Mouse (Mus musculus): ENCODE results near the gene Zg16. TPM values are rescaled to one million over a fixed set of nuclear protein-coding genes. Genes with fewer than 3 reads are reported as not detected.

Gene Zg16
- polyA plus RNA-seq, 1 experiment from 2014 or later, result not detected

- Histone ChIP-seq H3K27me3 (ENCODE audit: control insufficient read depth, insufficient read depth, low read length) (no peaks in the 10 kb centered on the region), H3K27ac (ENCODE audit: low read depth, low read length) (no peak overlapping the region), H3K4me2 (ENCODE audit: low read depth) (no peak overlapping the region), H3K4me1 (ENCODE audit: control insufficient read depth, insufficient read depth, low read length) (peaks cover 5% of the 10 kb centered on the region; the same call in 1 of the 2 replicates), H3K4me3 (ENCODE audit: low read depth, low read length) (no peak overlapping the region), H3K36me3 (ENCODE audit: control insufficient read depth, insufficient read depth, low read length) (no peaks in the 10 kb centered on the region), H3K9ac (ENCODE audit: low read length) (no peak overlapping the region), H3K9me3 (ENCODE audit: control insufficient read depth, low read length) (no peaks in the 10 kb centered on the region)
- WGBS, result 79% methylated on average over 2 of the region's 2 CpGs
- ATAC-seq (ENCODE audit: insufficient read depth, low FRiP score, low TSS enrichment) (no peak), DNase-seq (ENCODE audit: low spot score) (no peak)
These were observed 2.3 kb downstream of the Zg16 start for GRCm38 (mm10) chr7:127084794-127085193.

GRCm38 (mm10) chr7:127083689-127084088, 3.4 kb downstream of the Zg16 start:
- Histone ChIP-seq H3K4me1 (ENCODE audit: control insufficient read depth, insufficient read depth, low read length) (no peaks in the 10 kb centered on the region), H3K36me3 (ENCODE audit: control insufficient read depth, insufficient read depth, low read length) (no peaks in the 10 kb centered on the region), H3K4me2 (ENCODE audit: low read depth) (no peak overlapping the region), H3K27ac (ENCODE audit: low read depth, low read length) (no peak overlapping the region), H3K4me3 (ENCODE audit: low read depth, low read length) (no peak overlapping the region), H3K9ac (ENCODE audit: low read length) (no peak overlapping the region), H3K27me3 (ENCODE audit: control insufficient read depth, insufficient read depth, low read length) (no peaks in the 10 kb centered on the region), H3K9me3 (ENCODE audit: control insufficient read depth, low read length) (no peaks in the 10 kb centered on the region)
- no peak for DNase-seq (ENCODE audit: low spot score)
- 85% methylated on average over 4 of the region's 4 CpGs for WGBS
- no peak for ATAC-seq (ENCODE audit: insufficient read depth, low FRiP score, low TSS enrichment)

GRCm38 (mm10) chr7:127082995-127083394, 4.1 kb downstream of the Zg16 start:
- ATAC-seq (ENCODE audit: insufficient read depth, low FRiP score, low TSS enrichment), result no peak
- no peaks in the 10 kb centered on the region for H3K4me1 ChIP-seq (ENCODE audit: control insufficient read depth, insufficient read depth, low read length)

GRCm38 (mm10) chr7:127082271-127082670, 4.9 kb downstream of the Zg16 start:
- Histone ChIP-seq H3K36me3 (ENCODE audit: control insufficient read depth, insufficient read depth, low read length) (no peaks in the 10 kb centered on the region), H3K4me3 (ENCODE audit: low read depth, low read length) (no peak overlapping the region), H3K27ac (ENCODE audit: low read depth, low read length) (no peak overlapping the region), H3K4me1 (ENCODE audit: control insufficient read depth, insufficient read depth, low read length) (no peaks in the 10 kb centered on the region), H3K27me3 (ENCODE audit: control insufficient read depth, insufficient read depth, low read length) (no peaks in the 10 kb centered on the region), H3K4me2 (ENCODE audit: low read depth) (no peak overlapping the region), H3K9ac (ENCODE audit: low read length) (no peak overlapping the region), H3K9me3 (ENCODE audit: control insufficient read depth, low read length) (no peaks in the 10 kb centered on the region)
- no peak for ATAC-seq (ENCODE audit: insufficient read depth, low FRiP score, low TSS enrichment)
- no peak for DNase-seq (ENCODE audit: low spot score)
- WGBS, result 85% methylated on average over 8 of the region's 8 CpGs

More at GRCm38 (mm10) chr7:127082995-127083394, 4.1 kb downstream of the Zg16 start:
- Histone ChIP-seq H3K9ac (ENCODE audit: low read length) (no peak overlapping the region), H3K36me3 (ENCODE audit: control insufficient read depth, insufficient read depth, low read length) (no peaks in the 10 kb centered on the region), H3K9me3 (ENCODE audit: control insufficient read depth, low read length) (no peaks in the 10 kb centered on the region), H3K4me3 (ENCODE audit: low read depth, low read length) (no peak overlapping the region), H3K4me2 (ENCODE audit: low read depth) (no peak overlapping the region), H3K27me3 (ENCODE audit: control insufficient read depth, insufficient read depth, low read length) (no peaks in the 10 kb centered on the region), H3K27ac (ENCODE audit: low read depth, low read length) (no peak overlapping the region)
- WGBS, result 47% methylated on average over 2 of the region's 2 CpGs
- no peak for DNase-seq (ENCODE audit: low spot score)

GRCm38 (mm10) chr7:127080045-127080444, 7.1 kb downstream of the Zg16 start:
- H3K9me3 ChIP-seq (ENCODE audit: control insufficient read depth, low read length), result no peaks in the 10 kb centered on the region
- DNase-seq (ENCODE audit: low spot score), result no peak
- no peak for ATAC-seq (ENCODE audit: insufficient read depth, low FRiP score, low TSS enrichment)
- no peaks in the 10 kb centered on the region for H3K36me3 ChIP-seq (ENCODE audit: control insufficient read depth, insufficient read depth, low read length)
- 69% methylated on average over 3 of the region's 3 CpGs for WGBS
- H3K27me3 ChIP-seq (ENCODE audit: control insufficient read depth, insufficient read depth, low read length), result no peaks in the 10 kb centered on the region
- H3K4me3 ChIP-seq (ENCODE audit: low read depth, low read length), result no peak overlapping the region
- H3K4me1 ChIP-seq (ENCODE audit: control insufficient read depth, insufficient read depth, low read length), result no peaks in the 10 kb centered on the region
- H3K4me2 ChIP-seq (ENCODE audit: low read depth), result no peak overlapping the region
- no peak overlapping the region for H3K27ac ChIP-seq (ENCODE audit: low read depth, low read length)
- H3K9ac ChIP-seq (ENCODE audit: low read length), result no peak overlapping the region

GRCm38 (mm10) chr7:127077692-127078091, 9.4 kb downstream of the Zg16 start:
- no peaks in the 10 kb centered on the region for H3K36me3 ChIP-seq (ENCODE audit: control insufficient read depth, insufficient read depth, low read length)
- 87% methylated on average over 3 of the region's 3 CpGs for WGBS
- H3K27me3 ChIP-seq (ENCODE audit: control insufficient read depth, insufficient read depth, low read length), result no peaks in the 10 kb centered on the region
- no peak overlapping the region for H3K27ac ChIP-seq (ENCODE audit: low read depth, low read length)
- ATAC-seq (ENCODE audit: insufficient read depth, low FRiP score, low TSS enrichment), result no peak
- no peak for DNase-seq (ENCODE audit: low spot score)
- no peaks in the 10 kb centered on the region for H3K4me1 ChIP-seq (ENCODE audit: control insufficient read depth, insufficient read depth, low read length)
- no peaks in the 10 kb centered on the region for H3K9me3 ChIP-seq (ENCODE audit: control insufficient read depth, low read length)
- no peak overlapping the region for H3K4me2 ChIP-seq (ENCODE audit: low read depth)
- no peak overlapping the region for H3K4me3 ChIP-seq (ENCODE audit: low read depth, low read length)
- no peak overlapping the region for H3K9ac ChIP-seq (ENCODE audit: low read length)

- DNase-seq (ENCODE audit: low spot score) (no peak), ATAC-seq (ENCODE audit: insufficient read depth, low FRiP score, low TSS enrichment) (no peak)
- 94% methylated on average over 5 of the region's 5 CpGs for WGBS
- no peaks in the 10 kb centered on the region for H3K27me3 ChIP-seq (ENCODE audit: control insufficient read depth, insufficient read depth, low read length)
- H3K27ac ChIP-seq (ENCODE audit: low read depth, low read length), result no peak overlapping the region
- H3K9me3 ChIP-seq (ENCODE audit: control insufficient read depth, low read length), result no peaks in the 10 kb centered on the region
- no peak overlapping the region for H3K4me2 ChIP-seq (ENCODE audit: low read depth)
- no peak overlapping the region for H3K4me3 ChIP-seq (ENCODE audit: low read depth, low read length)
- H3K36me3 ChIP-seq (ENCODE audit: control insufficient read depth, insufficient read depth, low read length), result no peaks in the 10 kb centered on the region
- no peaks in the 10 kb centered on the region for H3K4me1 ChIP-seq (ENCODE audit: control insufficient read depth, insufficient read depth, low read length)
- H3K9ac ChIP-seq (ENCODE audit: low read length), result no peak overlapping the region
These were observed 10.9 kb downstream of the Zg16 start for GRCm38 (mm10) chr7:127076188-127076587.

GRCm38 (mm10) chr7:127073221-127073620, 13.9 kb downstream of the Zg16 start:
- Histone ChIP-seq H3K4me2 (ENCODE audit: low read depth) (no peak overlapping the region), H3K27ac (ENCODE audit: low read depth, low read length) (no peak overlapping the region), H3K9ac (ENCODE audit: low read length) (no peak overlapping the region), H3K27me3 (ENCODE audit: control insufficient read depth, insufficient read depth, low read length) (no peaks in the 10 kb centered on the region), H3K4me3 (ENCODE audit: low read depth, low read length) (no peak overlapping the region), H3K9me3 (ENCODE audit: control insufficient read depth, low read length) (no peaks in the 10 kb centered on the region), H3K4me1 (ENCODE audit: control insufficient read depth, insufficient read depth, low read length) (no peaks in the 10 kb centered on the region), H3K36me3 (ENCODE audit: control insufficient read depth, insufficient read depth, low read length) (no peaks in the 10 kb centered on the region)
- 93% methylated on average over 4 of the region's 4 CpGs for WGBS
- DNase-seq (ENCODE audit: low spot score), result no peak
- ATAC-seq (ENCODE audit: insufficient read depth, low FRiP score, low TSS enrichment), result no peak

GRCm38 (mm10) chr7:127070871-127071413, 16.2 kb downstream of the Zg16 start:
- Histone ChIP-seq H3K36me3 (ENCODE audit: control insufficient read depth, insufficient read depth, low read length) (no peaks in the 10 kb centered on the region), H3K4me1 (ENCODE audit: control insufficient read depth, insufficient read depth, low read length) (no peaks in the 10 kb centered on the region)
- 76% methylated on average over 4 of the region's 4 CpGs for WGBS

More at GRCm38 (mm10) chr7:127070871-127071413, 16.2 kb downstream of the Zg16 start:
- Histone ChIP-seq H3K9me3 (ENCODE audit: control insufficient read depth, low read length) (no peaks in the 10 kb centered on the region), H3K4me2 (ENCODE audit: low read depth) (no peak overlapping the region), H3K9ac (ENCODE audit: low read length) (no peak overlapping the region), H3K4me3 (ENCODE audit: low read depth, low read length) (no peak overlapping the region), H3K27me3 (ENCODE audit: control insufficient read depth, insufficient read depth, low read length) (no peaks in the 10 kb centered on the region), H3K27ac (ENCODE audit: low read depth, low read length) (no peak overlapping the region)
- DNase-seq (ENCODE audit: low spot score) (no peak), ATAC-seq (ENCODE audit: insufficient read depth, low FRiP score, low TSS enrichment) (no peak)

Data from neural tube, embryonic 11.5 days (tissue).